Mouse (Mus musculus): ENCODE data around the gene Fahd2a.

Gene Fahd2a

GRCm38 (mm10) chr2:127444055-127444789, at the start of gene Fahd2a:
Gene Fahd2a, minus strand, starts transcription at chr2:127444565.
- peak; percentile 98 for DNase-seq

- DNase-seq: peak; percentile 97
Observed at GRCm38 (mm10) chr2:127484476-127485170, 40.3 kb upstream of the Fahd2a start.

GRCm38 (mm10) chr2:127483001-127483400, 38.6 kb upstream of the Fahd2a start:
- DNase-seq: peak; percentile 97

GRCm38 (mm10) chr2:127482533-127482911, 38.2 kb upstream of the Fahd2a start:
- DNase-seq: peak; percentile 99

GRCm38 (mm10) chr2:127481841-127482532, 37.6 kb upstream of the Fahd2a start:
- peak; percentile 96 for DNase-seq

GRCm38 (mm10) chr2:127479763-127480162, 35.4 kb upstream of the Fahd2a start:
- no peak for DNase-seq

- DNase-seq: no peak
Observed at GRCm38 (mm10) chr2:127479210-127479609, 34.8 kb upstream of the Fahd2a start.

GRCm38 (mm10) chr2:127472279-127472678, 27.9 kb upstream of the Fahd2a start:
- DNase-seq: no peak

- peak; percentile 95 for DNase-seq
Observed at GRCm38 (mm10) chr2:127471281-127471680, 26.9 kb upstream of the Fahd2a start.

- peak; percentile 82 for DNase-seq
Observed at GRCm38 (mm10) chr2:127470661-127471060, 26.3 kb upstream of the Fahd2a start.

GRCm38 (mm10) chr2:127470183-127470582, 25.8 kb upstream of the Fahd2a start:
- DNase-seq: peak; percentile 69

- peak; percentile 96 for DNase-seq
Observed at GRCm38 (mm10) chr2:127462314-127462713, 17.9 kb upstream of the Fahd2a start.

GRCm38 (mm10) chr2:127461351-127461750, 17.0 kb upstream of the Fahd2a start:
- DNase-seq: no peak

GRCm38 (mm10) chr2:127459341-127459740, 15.0 kb upstream of the Fahd2a start:
- DNase-seq: no peak

GRCm38 (mm10) chr2:127453764-127454163, 9.4 kb upstream of the Fahd2a start:
- peak; percentile 94 for DNase-seq

- DNase-seq: no peak
Observed at GRCm38 (mm10) chr2:127453141-127453540, 8.8 kb upstream of the Fahd2a start.

GRCm38 (mm10) chr2:127451748-127452147, 7.4 kb upstream of the Fahd2a start:
- DNase-seq: no peak

- DNase-seq: no peak
Observed at GRCm38 (mm10) chr2:127449691-127450090, 5.3 kb upstream of the Fahd2a start.

GRCm38 (mm10) chr2:127446847-127447246, 2.5 kb upstream of the Fahd2a start:
- DNase-seq: no peak

- DNase-seq: peak; percentile 70
Observed at GRCm38 (mm10) chr2:127437697-127438096, 6.7 kb downstream of the Fahd2a start.

GRCm38 (mm10) chr2:127435554-127435953, 8.8 kb downstream of the Fahd2a start:
- no peak for DNase-seq

- DNase-seq: peak; percentile 90
Observed at GRCm38 (mm10) chr2:127435135-127435534, 9.2 kb downstream of the Fahd2a start.

GRCm38 (mm10) chr2:127433487-127434295, 10.7 kb downstream of the Fahd2a start:
- peak; percentile 83 for DNase-seq
